Mouse (Mus musculus) myocyte (in vitro differentiated cells): Measurements from ENCODE around the gene Olfr411.

Experiments
- POLR2A ChIP-seq: IDR thresholded peaks from one replicate; pipeline ENCODE4 v1.6.1; 2011; ENCODE audit warnings: low read depth, mild to moderate bottlenecking, control low read depth, moderate library complexity; ENCODE audit not compliant: insufficient read length
- USF1 ChIP-seq: IDR thresholded peaks from one replicate; pipeline ENCODE4 v1.6.1; 2011; ENCODE audit warnings: low read depth, mild to moderate bottlenecking, control low read depth, moderate library complexity

- TF ChIP-seq POLR2A (no peak), USF1 (no peak)
Observed at GRCm38 (mm10) chr11:74402126-74402525, 49.7 kb upstream of the Olfr411 start.
